In the genomic region with DNA sequence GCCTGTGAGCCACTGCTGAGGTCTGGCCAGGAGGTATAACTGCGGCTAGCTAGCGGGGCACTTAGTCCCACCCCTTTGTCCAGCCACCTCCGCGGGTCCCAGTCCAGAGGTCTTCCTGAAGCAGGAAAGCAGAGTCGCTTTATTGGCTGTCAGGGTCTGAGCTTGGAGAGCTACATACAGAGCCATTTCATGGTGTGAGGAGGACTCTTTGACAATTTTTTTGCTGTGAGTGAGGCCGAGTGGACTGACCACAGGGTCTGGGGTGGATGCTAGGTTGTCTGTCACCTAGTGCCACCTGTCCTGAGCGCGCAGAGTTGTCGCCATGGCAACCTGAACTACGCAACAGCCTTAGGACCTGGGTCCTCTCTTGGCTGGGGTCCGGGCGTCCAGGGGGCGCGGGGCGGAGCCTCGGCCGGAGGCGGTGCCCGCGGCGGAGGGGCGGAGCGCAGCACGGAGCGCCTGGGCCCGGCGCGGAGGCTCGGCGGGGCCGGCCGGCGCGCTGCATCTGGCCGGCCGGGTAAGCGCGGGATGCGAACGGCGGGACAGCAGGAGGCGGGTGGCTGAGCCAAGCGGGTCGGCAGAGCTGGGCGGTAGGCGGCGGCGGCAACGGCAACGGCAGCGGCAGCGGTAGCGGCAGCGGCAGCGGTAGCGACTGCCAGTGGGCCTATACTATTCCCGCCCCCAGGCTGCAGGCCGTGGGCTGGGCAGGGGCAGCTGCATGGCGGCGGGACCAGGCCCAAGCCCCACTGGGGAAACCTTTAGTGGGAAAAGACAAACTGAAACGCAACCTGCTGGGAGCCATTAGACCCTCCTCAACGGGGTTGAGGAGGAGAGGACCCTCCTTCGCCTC, we compare ENCODE assay signal across 8 mouse cellular contexts. TPM values are rescaled to one million over a fixed set of nuclear protein-coding genes. Genes with fewer than 3 reads are reported as not detected.
DNase-seq lines count a peak whose midpoint lies in the region; ATAC-seq lines count a peak whose summit lies in the region.

A gene (plus strand): TSS at position 489 of the 850 bp plus-strand sequence.

- no peak within 1 kb of the TSS for H3K27ac ChIP-seq in liver, embryonic 13.5 days
- H3K27ac ChIP-seq in stomach, embryonic 14.5 days (ENCODE audit: low read length), result no peak within 1 kb of the TSS

- H3K27me3 ChIP-seq in liver, embryonic 13.5 days, result peaks cover 60% of the 10 kb centered on the region
- peaks cover 5% of the 10 kb centered on the region; the same call in 1 of the 2 replicates for H3K27me3 ChIP-seq in stomach, embryonic 14.5 days (ENCODE audit: control insufficient read depth, insufficient read depth, low read length)

- H3K4me2 ChIP-seq in liver, embryonic 13.5 days, result peak within 1 kb of the TSS; percentile 67
- peak within 1 kb of the TSS; percentile 84 for H3K4me2 ChIP-seq in stomach, embryonic 14.5 days (replicated peaks; ENCODE audit: low read depth, low read length)

- H3K4me1 ChIP-seq in liver, embryonic 13.5 days (replicated peaks), result peaks cover 20% of the 10 kb centered on the region
- H3K4me1 ChIP-seq in stomach, embryonic 14.5 days (ENCODE audit: control insufficient read depth, insufficient read depth, low read length), result peaks cover 13% of the 10 kb centered on the region; the same call in 1 of the 2 replicates

- DNase-seq in layer of hippocampus, adult 8-10 months (ENCODE audit: low spot score in 2 of 2), result no peak
- DNase-seq in layer of hippocampus, adult 11-12 months (ENCODE audit: low spot score), result no peak
- peak; percentile 47 for DNase-seq in R1 (ENCODE audit: low read depth, low spot score)
- peak; percentile 65 for DNase-seq in embryo, embryonic 10.5 days (ENCODE audit: low spot score)
- peak; percentile 39 for DNase-seq in induced T-regulatory cell, adult 2 months (ENCODE audit: low read depth)
- no peak for DNase-seq in liver, embryonic 13.5 days

- H3K9ac ChIP-seq in liver, embryonic 13.5 days, result peak within 1 kb of the TSS; percentile 8; the same call in 1 of the 2 replicates
- peak within 1 kb of the TSS; percentile 42 for H3K9ac ChIP-seq in stomach, embryonic 14.5 days (replicated peaks; ENCODE audit: low read depth, low read length)

- H3K36me3 ChIP-seq in liver, embryonic 13.5 days, result no peaks in the 10 kb centered on the region
- no peaks in the 10 kb centered on the region; the same call in 1 of the 2 replicates for H3K36me3 ChIP-seq in stomach, embryonic 14.5 days (ENCODE audit: control insufficient read depth, insufficient read depth, low read length)

- 3% methylated on average over 62 of the region's 63 CpGs for WGBS in liver, embryonic 13.5 days (ENCODE audit: insufficient replicate concordance)
- 2% methylated on average over 62 of the region's 63 CpGs for WGBS in stomach, embryonic 14.5 days

- peak within 1 kb of the TSS; percentile 52 for H3K4me3 ChIP-seq in liver, embryonic 13.5 days (replicated peaks)
- H3K4me3 ChIP-seq in stomach, embryonic 14.5 days (ENCODE audit: low read depth, low read length), result peak within 1 kb of the TSS; percentile 54

- no peaks in the 10 kb centered on the region for H3K9me3 ChIP-seq in liver, embryonic 13.5 days (replicated peaks)
- H3K9me3 ChIP-seq in stomach, embryonic 14.5 days (ENCODE audit: control insufficient read depth, low read depth, low read length), result no peaks in the 10 kb centered on the region

- no peak for ATAC-seq in liver, embryonic 13.5 days (ENCODE audit: low read depth)
- peak; percentile 17; the same call in 1 of the 2 replicates for ATAC-seq in stomach, embryonic 14.5 days (ENCODE audit: insufficient number of reproducible peaks, insufficient read depth, low FRiP score, low read depth)
- no peak for ATAC-seq in inflammation-experienced regulatory T-cells, adult 6 months

RNA-seq across cellular contexts. Expression of the gene that starts here (rescaled TPM):
- 10 to 100 TPM; 17.9 to 23.1 (median 19.9) TPM for total RNA-seq in layer of hippocampus, adult 8-10 months (2022)
- 0.46 and 0.52 TPM in 2 replicates for polyA plus RNA-seq in liver, embryonic 13.5 days (2015; fragmentation: Nextera tagmentation; extraction: Ambion mirVana)
- polyA plus RNA-seq in stomach, embryonic 14.5 days (2014; fragmentation: Nextera tagmentation; extraction: Ambion mirVana), result 6.3 and 7.2 TPM in 2 replicates
- under 1 TPM in 1 of 3 experiments, not detected in 2; 0.23 TPM for polyA plus RNA-seq in inflammation-experienced regulatory T-cells, adult 6 months (2017; shearing (Covaris generic))

Comparison
In these comparisons a context has a peak if more than half of its experiments do, and no peak if none do; other contexts are left out.
1. DNase-seq: peak in R1 (single experiment), embryo, embryonic 10.5 days (single experiment) and induced T-regulatory cell, adult 2 months (single experiment); none in layer of hippocampus, adult 8-10 months (0 of 2), layer of hippocampus, adult 11-12 months (single experiment) and liver, embryonic 13.5 days (single experiment).